In genomic region chr11:85842596-85843346, GRCm38 (mm10) we compare ENCODE assay signal across 8 mouse cellular contexts. TPM values are rescaled to one million over a fixed set of nuclear protein-coding genes. Genes with fewer than 3 reads are reported as not detected.
DNase-seq lines count a peak whose midpoint lies in the region; ATAC-seq and TF ChIP-seq lines count a peak whose summit lies in the region.

No protein-coding gene starts in this region.

- 9% methylated on average over 24 of the region's 24 CpGs for WGBS in heart, embryonic 16.5 days
- 9% methylated on average over 24 of the region's 24 CpGs for WGBS in limb, embryonic 14.5 days
- 5% methylated on average over 24 of the region's 24 CpGs for WGBS in neural tube, embryonic 15.5 days

- H3K4me3 ChIP-seq in CH12.LX (replicated peaks in 1 of 3; ENCODE audit: low read depth in 2 of 3, low read length in 2 of 3, poor library complexity in 1 of 3), result peak overlapping the region in 2 of 3 experiments; percentile 28 to 31
- peak overlapping the region; percentile 72 for H3K4me3 ChIP-seq in heart, embryonic 16.5 days (ENCODE audit: low read length)
- peak overlapping the region; percentile 60 for H3K4me3 ChIP-seq in limb, embryonic 14.5 days (replicated peaks; ENCODE audit: low read length)
- no peak overlapping the region for H3K4me3 ChIP-seq in neural tube, embryonic 15.5 days (replicated peaks)

- peak overlapping the region; percentile 64 for H3K4me2 ChIP-seq in CH12.LX (ENCODE audit: insufficient read depth, low read depth, poor library complexity, severe bottlenecking)
- peak overlapping the region; percentile 91 for H3K4me2 ChIP-seq in heart, embryonic 16.5 days (ENCODE audit: low read depth, low read length)
- peak overlapping the region; percentile 89 for H3K4me2 ChIP-seq in limb, embryonic 14.5 days (replicated peaks; ENCODE audit: low read depth, low read length, severe bottlenecking)
- peak overlapping the region; percentile 63 for H3K4me2 ChIP-seq in neural tube, embryonic 15.5 days

- TF ChIP-seq RAD21 in CH12.LX (IDR thresholded peaks at IDR 0.05; ENCODE audit: low read depth, low read length), result no peak

- peak; percentile 29 for DNase-seq in adrenal gland, postnatal 14 days
- no peak for DNase-seq in adrenal gland, adult 8-10 months
- no peak for DNase-seq in CH12.LX (ENCODE audit: extremely low read depth)
- DNase-seq in limb, embryonic 14.5 days (ENCODE audit: low spot score), result no peak
- DNase-seq in right cerebral cortex, adult 18-20 months, result no peak
- no peak for DNase-seq in left cerebral cortex, postnatal 10 days (ENCODE audit: extremely low spot score in 1 of 2, low spot score in 2 of 2)

- no peak for ATAC-seq in heart, embryonic 16.5 days (replicated peaks; ENCODE audit: extremely low read depth, insufficient read depth, low FRiP score)
- no peak for ATAC-seq in limb, embryonic 14.5 days (ENCODE audit: low FRiP score, low read depth)
- no peak for ATAC-seq in neural tube, embryonic 15.5 days (ENCODE audit: low FRiP score)

- no peak overlapping the region for H3K9ac ChIP-seq in CH12.LX (ENCODE audit: insufficient read depth, low read depth)
- H3K9ac ChIP-seq in heart, embryonic 16.5 days (ENCODE audit: low read length), result peak overlapping the region; percentile 70; the same call in 1 of the 2 replicates
- no peak overlapping the region; the same call in 1 of the 2 replicates for H3K9ac ChIP-seq in limb, embryonic 14.5 days (ENCODE audit: low read depth, low read length, severe bottlenecking)
- H3K9ac ChIP-seq in neural tube, embryonic 15.5 days (replicated peaks), result no peak overlapping the region

- intact Hi-C loops in left cerebral cortex, postnatal 10 days (cut with DNase I), result loop anchor here (5.0 kb wide), 2 partner anchors 370 to 460 kb away; no protein-coding TSS in a partner anchor

- no peaks in the 10 kb centered on the region for H3K79me2 ChIP-seq in CH12.LX (replicated peaks; ENCODE audit: control insufficient read depth, extremely low read depth, insufficient read depth, poor library complexity, severe bottlenecking)

- in situ Hi-C loops in CH12.LX (cut with MboI; ENCODE audit: low pct_ligation_motif_present, low pct_unique_long_range_greater_than_20kb, low sequenced_read_pairs), result no loop called here

- TF ChIP-seq POLR2A in CH12.LX (IDR thresholded peaks at IDR 0.05; ENCODE audit: low read depth, low read length), result no peak
- no peak for TF ChIP-seq POLR2A in limb, embryonic 14.5 days (IDR thresholded peaks at IDR 0.05; ENCODE audit: borderline replicate concordance, extremely low read depth, insufficient read depth, insufficient read length)

- dilution Hi-C loops in CH12.LX (cut with MboI; ENCODE audit: extremely low pct_ligation_motif_present, extremely low pct_unique_long_range_greater_than_20kb, low sequenced_read_pairs), result no loop called here

- TF ChIP-seq CTCF in CH12.LX (conservative IDR thresholded peaks at IDR 0.05 in 1 of 2, IDR thresholded peaks at IDR 0.05 in 1 of 2; ENCODE audit: low read depth in 2 of 2, low read length in 2 of 2), result no peak; a peak in 1 of 4 replicates

- H3K4me1 ChIP-seq in CH12.LX (ENCODE audit: control insufficient read depth in 1 of 2, insufficient read depth in 2 of 2), result peaks cover 5 to 23% of the 10 kb centered on the region in 2 experiments
- H3K4me1 ChIP-seq in heart, embryonic 16.5 days (ENCODE audit: control insufficient read depth, insufficient read depth, low read length), result peaks cover 20% of the 10 kb centered on the region
- H3K4me1 ChIP-seq in limb, embryonic 14.5 days (ENCODE audit: control insufficient read depth, insufficient read depth, low read length), result peaks cover 29% of the 10 kb centered on the region
- peaks cover 42% of the 10 kb centered on the region for H3K4me1 ChIP-seq in neural tube, embryonic 15.5 days

- peaks cover 61% of the 10 kb centered on the region for H3K27me3 ChIP-seq in CH12.LX (replicated peaks)
- H3K27me3 ChIP-seq in heart, embryonic 16.5 days (ENCODE audit: control insufficient read depth, insufficient read depth, low read length), result peaks cover 52% of the 10 kb centered on the region
- H3K27me3 ChIP-seq in limb, embryonic 14.5 days (ENCODE audit: control insufficient read depth, insufficient read depth, low read length), result peaks cover 44% of the 10 kb centered on the region
- peaks cover 95% of the 10 kb centered on the region for H3K27me3 ChIP-seq in neural tube, embryonic 15.5 days (replicated peaks)

- peaks cover 32% of the 10 kb centered on the region for H3K9me3 ChIP-seq in CH12.LX (replicated peaks; ENCODE audit: low read length)
- H3K9me3 ChIP-seq in heart, embryonic 16.5 days (replicated peaks; ENCODE audit: control insufficient read depth, low read length), result no peaks in the 10 kb centered on the region
- H3K9me3 ChIP-seq in limb, embryonic 14.5 days (ENCODE audit: control insufficient read depth, low read length), result no peaks in the 10 kb centered on the region
- H3K9me3 ChIP-seq in neural tube, embryonic 15.5 days (replicated peaks), result no peaks in the 10 kb centered on the region

- H3K36me3 ChIP-seq in CH12.LX (replicated peaks in 1 of 2; ENCODE audit: control insufficient read depth in 1 of 2, insufficient read depth in 1 of 2, low read length in 1 of 2), result no peaks in the 10 kb centered on the region
- H3K36me3 ChIP-seq in heart, embryonic 16.5 days (ENCODE audit: control insufficient read depth, insufficient read depth), result no peaks in the 10 kb centered on the region
- peaks cover 14% of the 10 kb centered on the region for H3K36me3 ChIP-seq in limb, embryonic 14.5 days (ENCODE audit: control insufficient read depth, insufficient read depth, low read length)
- H3K36me3 ChIP-seq in neural tube, embryonic 15.5 days, result no peaks in the 10 kb centered on the region

- no peak overlapping the region for H3K27ac ChIP-seq in CH12.LX (ENCODE audit: insufficient read depth, low read depth)
- peak overlapping the region; percentile 56; the same call in 1 of the 2 replicates for H3K27ac ChIP-seq in heart, embryonic 16.5 days (ENCODE audit: low read length)
- H3K27ac ChIP-seq in limb, embryonic 14.5 days (replicated peaks; ENCODE audit: low read depth, low read length), result peak overlapping the region; percentile 70
- H3K27ac ChIP-seq in neural tube, embryonic 15.5 days (replicated peaks), result no peak overlapping the region

- TF ChIP-seq EP300 in CH12.LX (IDR thresholded peaks at IDR 0.05; ENCODE audit: low read length), result no peak

TF ChIP-seq in CH12.LX, 34 proteins besides CTCF, POLR2A, EP300 and RAD21:
- TF ChIP-seq ZKSCAN1 (IDR thresholded peaks at IDR 0.05; ENCODE audit: borderline replicate concordance, low read depth, low read length), result no peak
- TF ChIP-seq MAX (IDR thresholded peaks at IDR 0.05; ENCODE audit: low read length), result no peak
- TF ChIP-seq ETS1 (conservative IDR thresholded peaks at IDR 0.05; ENCODE audit: low read depth, low read length), result no peak
- TF ChIP-seq KAT2A (IDR thresholded peaks at IDR 0.05; ENCODE audit: insufficient replicate concordance, low read length), result no peak
- no peak for TF ChIP-seq BHLHE40 (IDR thresholded peaks at IDR 0.05; ENCODE audit: low read depth, low read length)
- no peak for TF ChIP-seq USF2 (conservative IDR thresholded peaks at IDR 0.05; ENCODE audit: low read depth, low read length)
- TF ChIP-seq ELF1 (IDR thresholded peaks at IDR 0.05; ENCODE audit: low read depth, low read length), result no peak
- TF ChIP-seq NRF1 (IDR thresholded peaks at IDR 0.05; ENCODE audit: low read depth, low read length), result peak; percentile 44
- no peak for TF ChIP-seq NELFE (IDR thresholded peaks at IDR 0.05; ENCODE audit: low read depth, low read length)
- no peak for TF ChIP-seq SMC3 (IDR thresholded peaks at IDR 0.05; ENCODE audit: low read depth, low read length)
- 0 out of 2 replicates have a peak, but pooled peaks have one; percentile 10 for TF ChIP-seq HCFC1 (IDR thresholded peaks at IDR 0.05; ENCODE audit: low read depth, low read length)
- TF ChIP-seq RCOR1 (conservative IDR thresholded peaks at IDR 0.05; ENCODE audit: low read depth, low read length), result no peak

RNA-seq across cellular contexts. Expression of gene Gm11444, which starts 7.4 kb away (rescaled TPM):
- total RNA-seq in adrenal gland, postnatal 14 days (2021), result not detected in 2 replicates
- total RNA-seq in adrenal gland, adult 8-10 months (2022), result not detected
- total RNA-seq in CH12.LX (2012; rRNA removed) (not detected in 2 replicates), CH12.LX (2014; rRNA removed) (not detected in 2 replicates)
- not detected in 2 replicates for polyA plus RNA-seq in CH12.LX (2012; ENCODE audit: insufficient read length, low read depth)
- not detected in 2 replicates for polyA plus RNA-seq in heart, embryonic 16.5 days (2015; fragmentation: Nextera tagmentation; extraction: Ambion mirVana)
- polyA plus RNA-seq in limb, embryonic 14.5 days (2012; rRNA removed), result not detected in 2 replicates
- polyA plus RNA-seq in limb, embryonic 14.5 days (2014; fragmentation: Nextera tagmentation; extraction: Ambion mirVana), result not detected in 2 replicates
- not detected in 2 replicates for polyA plus RNA-seq in neural tube, embryonic 15.5 days (2015; fragmentation: Nextera tagmentation; extraction: Ambion mirVana)
- total RNA-seq in left cerebral cortex, postnatal 10 days (2021), result not detected

RNA-seq across cellular contexts. Expression of gene Tbx2, which starts 10.4 kb away (rescaled TPM):
- total RNA-seq in adrenal gland, postnatal 14 days (2021), result 26.3 and 28.3 TPM in 2 replicates
- total RNA-seq in adrenal gland, adult 8-10 months (2022), result 10 to 100 TPM; 23.4 to 30.5 (median 24.9) TPM
- total RNA-seq in CH12.LX (2012; rRNA removed) (0.04 TPM in 1 of 2 replicates, not detected in the other), CH12.LX (2014; rRNA removed) (not detected in 2 replicates)
- 0.14 and 0.17 TPM in 2 replicates for polyA plus RNA-seq in CH12.LX (2012; ENCODE audit: insufficient read length, low read depth)
- 1.4 and 3.3 TPM in 2 replicates for polyA plus RNA-seq in heart, embryonic 16.5 days (2015; fragmentation: Nextera tagmentation; extraction: Ambion mirVana)
- 31.7 and 39.1 TPM in 2 replicates for polyA plus RNA-seq in limb, embryonic 14.5 days (2012; rRNA removed)
- polyA plus RNA-seq in limb, embryonic 14.5 days (2014; fragmentation: Nextera tagmentation; extraction: Ambion mirVana), result 6.5 and 9.3 TPM in 2 replicates
- 1.4 and 1.5 TPM in 2 replicates for polyA plus RNA-seq in neural tube, embryonic 15.5 days (2015; fragmentation: Nextera tagmentation; extraction: Ambion mirVana)
- 1 to 10 TPM; 2.9 to 3.7 TPM for total RNA-seq in left cerebral cortex, postnatal 10 days (2021)

RNA-seq across cellular contexts. Expression of gene Tbx4, which starts 43.5 kb away (rescaled TPM):
- not detected in 2 replicates for total RNA-seq in adrenal gland, postnatal 14 days (2021)
- under 1 TPM in 2 of 4 experiments, not detected in 2; 0.10 to 0.15 TPM for total RNA-seq in adrenal gland, adult 8-10 months (2022)
- total RNA-seq in CH12.LX (2012; rRNA removed) (not detected in 2 replicates), CH12.LX (2014; rRNA removed) (not detected in 2 replicates)
- polyA plus RNA-seq in CH12.LX (2012; ENCODE audit: insufficient read length, low read depth), result not detected in 2 replicates
- 0.72 and 5.0 TPM in 2 replicates for polyA plus RNA-seq in heart, embryonic 16.5 days (2015; fragmentation: Nextera tagmentation; extraction: Ambion mirVana)
- 37.5 and 52.7 TPM in 2 replicates for polyA plus RNA-seq in limb, embryonic 14.5 days (2012; rRNA removed)
- polyA plus RNA-seq in limb, embryonic 14.5 days (2014; fragmentation: Nextera tagmentation; extraction: Ambion mirVana), result 15.5 and 20.0 TPM in 2 replicates
- polyA plus RNA-seq in neural tube, embryonic 15.5 days (2015; fragmentation: Nextera tagmentation; extraction: Ambion mirVana), result 0.19 and 0.29 TPM in 2 replicates
- total RNA-seq in left cerebral cortex, postnatal 10 days (2021), result under 1 TPM; 0.49 to 0.58 TPM

Comparison
In these comparisons a context has a peak if more than half of its experiments do, and no peak if none do; other contexts are left out.
1. H3K27ac ChIP-seq: peak in heart, embryonic 16.5 days (single experiment) and limb, embryonic 14.5 days (single experiment); none in CH12.LX (single experiment) and neural tube, embryonic 15.5 days (single experiment).
2. Peak in every context shown above with its lines, with median percentiles within 50 percentile points of each other: H3K4me2 ChIP-seq.